Mouse (Mus musculus) C2C12 (cell line): ENCODE data around the gene Gm10260.

Source experiments
- CEBPB ChIP-seq: IDR thresholded peaks from one replicate; pipeline ENCODE4 v1.6.1; 2011; ENCODE audit warnings: low read depth, mild to moderate bottlenecking, control low read depth, moderate library complexity
- CTCF ChIP-seq: IDR thresholded peaks from one replicate; pipeline ENCODE4 v1.5.1; 2011; ENCODE audit not compliant: control insufficient read depth, insufficient read depth, insufficient read length
- FOSL1 ChIP-seq: IDR thresholded peaks from one replicate; pipeline ENCODE4 v1.8.0; 2011; ENCODE audit warnings: mild to moderate bottlenecking, low read length; ENCODE audit not compliant: poor library complexity, insufficient read depth, severe bottlenecking
- MAX ChIP-seq: IDR thresholded peaks from one replicate; pipeline ENCODE4 v1.6.1; 2011; ENCODE audit warnings: mild to moderate bottlenecking, control low read depth
- MYOD1 ChIP-seq: IDR thresholded peaks from one replicate; pipeline ENCODE4 v1.6.1; 2011; ENCODE audit warnings: low read depth; ENCODE audit not compliant: control insufficient read depth, insufficient read length
- MYOG ChIP-seq: IDR thresholded peaks from one replicate; pipeline ENCODE4 v1.6.1; 2011; ENCODE audit not compliant: control insufficient read depth, insufficient read length; ENCODE audit errors: extremely low read depth
- USF1 ChIP-seq: IDR thresholded peaks from one replicate; pipeline ENCODE4 v1.6.1; 2011; ENCODE audit warnings: low read depth, mild to moderate bottlenecking, control low read depth, moderate library complexity

DNA sequence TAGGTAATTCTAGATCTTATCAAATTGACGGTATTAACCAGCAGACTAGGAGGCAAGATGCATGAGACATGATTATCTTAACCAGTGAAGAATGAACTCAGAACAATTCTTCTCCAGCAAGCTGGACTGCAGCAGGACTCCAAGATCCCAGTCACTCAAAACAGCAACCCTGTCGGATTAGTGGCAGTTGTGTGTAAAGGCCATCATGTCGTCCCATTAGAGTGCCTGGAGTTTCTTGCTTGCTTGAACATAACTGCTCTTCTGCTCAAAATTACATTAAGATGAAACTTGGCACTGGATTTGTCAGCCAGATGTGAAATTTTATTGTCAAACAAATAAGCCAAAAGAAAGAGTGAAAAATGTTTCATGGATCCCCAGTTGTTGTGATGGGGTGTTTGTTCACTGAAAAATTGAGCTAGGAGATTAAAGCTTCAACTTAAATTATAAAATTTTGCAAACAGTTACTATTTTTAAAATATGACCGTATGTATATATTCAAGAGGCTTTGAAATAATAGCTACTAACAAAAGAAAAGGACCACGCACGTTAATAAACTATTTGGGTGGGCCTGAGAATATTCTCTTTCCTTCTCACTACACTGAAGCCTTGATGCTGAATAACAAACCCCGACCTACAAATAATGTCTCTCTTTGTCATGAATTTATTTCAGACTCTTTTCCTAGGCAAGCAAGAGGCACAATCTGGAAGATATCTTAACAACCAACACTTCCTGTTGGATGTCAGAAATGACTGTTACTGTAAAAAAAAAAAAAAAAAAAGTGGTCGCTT, 19.4 kb upstream of the Gm10260 start:
- TF ChIP-seq CTCF, result no peak
- TF ChIP-seq USF1, result no peak
- no peak for TF ChIP-seq MAX
- TF ChIP-seq MYOG, result no peak
- TF ChIP-seq MYOD1, result no peak
- no peak for TF ChIP-seq CEBPB
- no peak for TF ChIP-seq FOSL1
